Mouse (Mus musculus): ENCODE measurements at regions not wholly inside any gene's neighbourhood (a gene's known extent, or its start where the extent isn't known, plus 50 kb on each side); places are given as distances from the start of the nearest gene placed in this dataset.
A peak's percentile ranks its signal among the peaks of the same experiment; 100 is the strongest.
"Not testable (repeated sequence)": the region's sequence is repeated elsewhere in the genome, so short reads cannot be mapped to it uniquely, and the experiment has no call there.

- no peak for DNase-seq (ENCODE audit: low spot score in 2 of 2)
These were observed 56.8 kb downstream of the Sox1 start for GRCm38 (mm10) chr8:12451857-12452256.

GRCm38 (mm10) chr8:12455376-12455775 is 60.3 kb downstream of the Sox1 start:
- not testable (repeated sequence) for DNase-seq (ENCODE audit: low spot score in 2 of 2)

- no peak for DNase-seq (ENCODE audit: low spot score in 2 of 2)
These were observed 61.2 kb downstream of the Sox1 start for GRCm38 (mm10) chr8:12456326-12456725.

GRCm38 (mm10) chr8:12457015-12457414 is 61.9 kb downstream of the Sox1 start:
- DNase-seq (ENCODE audit: low spot score in 2 of 2), result no peak

GRCm38 (mm10) chr8:12466845-12467244 is 71.8 kb downstream of the Sox1 start:
- no peak for DNase-seq (ENCODE audit: low spot score in 2 of 2)

- no peak for DNase-seq (ENCODE audit: low spot score in 2 of 2)
These were observed 72.6 kb downstream of the Sox1 start for GRCm38 (mm10) chr8:12467386-12468326.

- peak in 1 of 2 experiments; percentile 8 for DNase-seq (ENCODE audit: low spot score in 2 of 2)
These were observed 82.6 kb downstream of the Sox1 start for GRCm38 (mm10) chr8:12477449-12478401.

- DNase-seq (ENCODE audit: low spot score in 2 of 2), result no peak
These were observed 86.8 kb downstream of the Sox1 start for GRCm38 (mm10) chr8:12481918-12482317.

- DNase-seq (ENCODE audit: low spot score in 2 of 2), result no peak
These were observed 88.5 kb downstream of the Sox1 start for GRCm38 (mm10) chr8:12483551-12483950.

- DNase-seq (ENCODE audit: low spot score in 2 of 2), result no peak
These were observed 87.5 kb upstream of the Spaca7 start for GRCm38 (mm10) chr8:12485326-12485725.

- peak; percentile 56 to 60 for DNase-seq (ENCODE audit: low spot score in 2 of 2)
These were observed 86.3 kb upstream of the Spaca7 start for GRCm38 (mm10) chr8:12486331-12487061.

GRCm38 (mm10) chr8:12487201-12487600 is 85.6 kb upstream of the Spaca7 start:
- no peak for DNase-seq (ENCODE audit: low spot score in 2 of 2)

- DNase-seq (ENCODE audit: low spot score in 2 of 2), result no peak
These were observed 83.6 kb upstream of the Spaca7 start for GRCm38 (mm10) chr8:12489194-12489593.

GRCm38 (mm10) chr8:12491472-12491871 is 81.4 kb upstream of the Spaca7 start:
- no peak for DNase-seq (ENCODE audit: low spot score in 2 of 2)

- DNase-seq (ENCODE audit: low spot score in 2 of 2), result no peak
These were observed 80.4 kb upstream of the Spaca7 start for GRCm38 (mm10) chr8:12492461-12492860.

- no peak for DNase-seq (ENCODE audit: low spot score in 2 of 2)
These were observed 78.3 kb upstream of the Spaca7 start for GRCm38 (mm10) chr8:12494559-12494958.

GRCm38 (mm10) chr8:12497420-12497819 is 75.4 kb upstream of the Spaca7 start:
- DNase-seq (ENCODE audit: low spot score in 2 of 2), result no peak

GRCm38 (mm10) chr8:12499658-12500057 is 73.2 kb upstream of the Spaca7 start:
- DNase-seq (ENCODE audit: low spot score in 2 of 2), result no peak

- DNase-seq (ENCODE audit: low spot score in 2 of 2), result no peak
These were observed 72.5 kb upstream of the Spaca7 start for GRCm38 (mm10) chr8:12500291-12500690.

- DNase-seq (ENCODE audit: low spot score in 2 of 2), result no peak
These were observed 71.0 kb upstream of the Spaca7 start for GRCm38 (mm10) chr8:12501824-12502223.

GRCm38 (mm10) chr8:12502321-12502775 is 70.5 kb upstream of the Spaca7 start:
- DNase-seq (ENCODE audit: low spot score in 2 of 2), result peak in 1 of 2 experiments; percentile 8
